Mouse (Mus musculus) myocyte (in vitro differentiated cells): ENCODE measurements around the gene Hhat.

ENCODE experiments used
- CEBPB ChIP-seq: IDR thresholded peaks from 2 replicates; pipeline ENCODE4 v1.6.1; 2011; ENCODE audit warnings: mild to moderate bottlenecking, moderate library complexity; ENCODE audit not compliant: poor library complexity, insufficient read depth, severe bottlenecking
- E2F4 ChIP-seq: IDR thresholded peaks from one replicate; pipeline ENCODE4 v1.6.1; 2011; ENCODE audit warnings: mild to moderate bottlenecking, control low read depth, moderate library complexity; ENCODE audit not compliant: insufficient read depth
- MAX ChIP-seq: IDR thresholded peaks from one replicate; pipeline ENCODE4 v1.6.1; 2011; ENCODE audit warnings: low read depth, mild to moderate bottlenecking, control low read depth
- MYOG ChIP-seq, 3 experiments: IDR thresholded peaks; one replicate each; pipeline ENCODE4 v1.6.1; 2011; ENCODE audit warnings: control low read depth in 2 of 3, low read depth in 2 of 3, mild to moderate bottlenecking in 2 of 3; ENCODE audit not compliant: insufficient read length in 2 of 3, control insufficient read depth in 1 of 3, insufficient read depth in 1 of 3
- POLR2A ChIP-seq: IDR thresholded peaks from one replicate; pipeline ENCODE4 v1.6.1; 2011; ENCODE audit warnings: low read depth, mild to moderate bottlenecking, control low read depth, moderate library complexity; ENCODE audit not compliant: insufficient read length
- POLR2AphosphoS2 ChIP-seq: IDR thresholded peaks from one replicate; pipeline ENCODE4 v1.6.1; 2011; ENCODE audit warnings: low read depth, control low read depth; ENCODE audit not compliant: insufficient read length
- SRF ChIP-seq: IDR thresholded peaks from one replicate; pipeline ENCODE4 v1.6.1; 2011; ENCODE audit warnings: low read depth; ENCODE audit not compliant: control insufficient read depth, insufficient read length
- TCF12 ChIP-seq: IDR thresholded peaks from one replicate; pipeline ENCODE4 v1.6.1; 2011; ENCODE audit warnings: mild to moderate bottlenecking, control low read depth; ENCODE audit not compliant: poor library complexity, insufficient read depth, severe bottlenecking
- TCF3 ChIP-seq: IDR thresholded peaks from one replicate; pipeline ENCODE4 v1.6.1; 2011; ENCODE audit warnings: low read depth, control low read depth; ENCODE audit not compliant: insufficient read length
- USF1 ChIP-seq: IDR thresholded peaks from one replicate; pipeline ENCODE4 v1.6.1; 2011; ENCODE audit warnings: low read depth, mild to moderate bottlenecking, control low read depth, moderate library complexity

- TF ChIP-seq SRF (no peak), TCF12 (no peak), POLR2A (no peak), E2F4 (no peak), CEBPB (no peak), USF1 (no peak), TCF3 (no peak), MYOG (IDR thresholded peaks at IDR 0.05; ENCODE audit: control insufficient read depth in 1 of 3, insufficient read depth in 1 of 3, insufficient read length in 2 of 3, low read depth in 2 of 3) (no peak), MAX (no peak), POLR2AphosphoS2 (no peak)
Observed at GRCm38 (mm10) chr1:192606876-192607275, 164.1 kb downstream of the Hhat start.
